Mouse (Mus musculus): Measurements from ENCODE around the gene Esam. TPM values are rescaled to one million over a fixed set of nuclear protein-coding genes. Genes with fewer than 3 reads are reported as not detected.

Gene Esam
- polyA plus RNA-seq, 1 experiment from 2014 or later: 68.5 TPM

GRCm38 (mm10) chr9:37539170-37540025 lies 11.5 kb downstream of the Esam start, which contains the start of gene Vsig2:
Gene Vsig2 (plus strand): TSS chr9:37539255.
- Histone ChIP-seq H3K4me2 (ENCODE audit: low read length) (no peak within 1 kb of the TSS), H3K4me3 (replicated peaks; ENCODE audit: low read depth, low read length) (no peak within 1 kb of the TSS), H3K9me3 (replicated peaks; ENCODE audit: low read length) (no peaks in the 10 kb centered on the region), H3K27me3 (ENCODE audit: insufficient read depth, low read length) (no peaks in the 10 kb centered on the region), H3K9ac (ENCODE audit: low read depth, low read length) (no peak within 1 kb of the TSS), H3K27ac (no peak within 1 kb of the TSS), H3K4me1 (replicated peaks; ENCODE audit: insufficient read depth, low read length) (peaks cover 8% of the 10 kb centered on the region), H3K36me3 (ENCODE audit: insufficient read depth, low read length) (no peaks in the 10 kb centered on the region)
- 53% methylated on average over 23 of the region's 23 CpGs for WGBS
- no peak for ATAC-seq (replicated peaks; ENCODE audit: low FRiP score, low read depth)
- TF ChIP-seq CTCF (IDR thresholded peaks at IDR 0.05; ENCODE audit: low read depth): no peak
- no peak for DNase-seq (ENCODE audit: low spot score)

- Histone ChIP-seq H3K9me3 (replicated peaks; ENCODE audit: low read length) (no peaks in the 10 kb centered on the region), H3K36me3 (ENCODE audit: insufficient read depth, low read length) (no peaks in the 10 kb centered on the region), H3K27me3 (ENCODE audit: insufficient read depth, low read length) (no peaks in the 10 kb centered on the region), H3K27ac (no peak overlapping the region), H3K4me3 (replicated peaks; ENCODE audit: low read depth, low read length) (no peak overlapping the region), H3K9ac (ENCODE audit: low read depth, low read length) (no peak overlapping the region), H3K4me2 (ENCODE audit: low read length) (no peak overlapping the region), H3K4me1 (replicated peaks; ENCODE audit: insufficient read depth, low read length) (peaks cover 13% of the 10 kb centered on the region)
- 90% methylated on average over 4 of the region's 4 CpGs for WGBS
- no peak for TF ChIP-seq CTCF (IDR thresholded peaks at IDR 0.05; ENCODE audit: low read depth)
- ATAC-seq (replicated peaks; ENCODE audit: low FRiP score, low read depth) (no peak), DNase-seq (ENCODE audit: low spot score) (no peak)
These were observed 12.3 kb downstream of the Esam start for GRCm38 (mm10) chr9:37540226-37540625.

GRCm38 (mm10) chr9:37540701-37541575 lies 13.1 kb downstream of the Esam start:
- DNase-seq (ENCODE audit: low spot score) (no peak), ATAC-seq (replicated peaks; ENCODE audit: low FRiP score, low read depth) (no peak)
- Histone ChIP-seq H3K9me3 (replicated peaks; ENCODE audit: low read length) (no peaks in the 10 kb centered on the region), H3K27ac (0 out of 2 replicates have a peak overlapping the region, but pooled peaks have one; percentile 19), H3K9ac (ENCODE audit: low read depth, low read length) (no peak overlapping the region), H3K36me3 (ENCODE audit: insufficient read depth, low read length) (no peaks in the 10 kb centered on the region), H3K27me3 (ENCODE audit: insufficient read depth, low read length) (peaks cover 4% of the 10 kb centered on the region; the same call in 1 of the 2 replicates), H3K4me1 (replicated peaks; ENCODE audit: insufficient read depth, low read length) (peaks cover 16% of the 10 kb centered on the region), H3K4me3 (replicated peaks; ENCODE audit: low read depth, low read length) (no peak overlapping the region), H3K4me2 (ENCODE audit: low read length) (no peak overlapping the region)
- TF ChIP-seq CTCF (IDR thresholded peaks at IDR 0.05; ENCODE audit: low read depth): no peak
- 70% methylated on average over 6 of the region's 6 CpGs for WGBS

- no peak for DNase-seq (ENCODE audit: low spot score)
- Histone ChIP-seq H3K9me3 (replicated peaks; ENCODE audit: low read length) (no peaks in the 10 kb centered on the region), H3K4me1 (replicated peaks; ENCODE audit: insufficient read depth, low read length) (peaks cover 16% of the 10 kb centered on the region), H3K4me3 (replicated peaks; ENCODE audit: low read depth, low read length) (no peak overlapping the region), H3K36me3 (ENCODE audit: insufficient read depth, low read length) (no peaks in the 10 kb centered on the region), H3K27me3 (ENCODE audit: insufficient read depth, low read length) (peaks cover 10% of the 10 kb centered on the region; the same call in 1 of the 2 replicates), H3K27ac (no peak overlapping the region), H3K9ac (ENCODE audit: low read depth, low read length) (no peak overlapping the region), H3K4me2 (ENCODE audit: low read length) (no peak overlapping the region)
- WGBS: 61% methylated on average over 7 of the region's 7 CpGs
- no peak for TF ChIP-seq CTCF (IDR thresholded peaks at IDR 0.05; ENCODE audit: low read depth)
- no peak for ATAC-seq (replicated peaks; ENCODE audit: low FRiP score, low read depth)
These were observed 14.2 kb downstream of the Esam start for GRCm38 (mm10) chr9:37541851-37542642.

GRCm38 (mm10) chr9:37543869-37544440 lies 16.1 kb downstream of the Esam start:
- Histone ChIP-seq H3K36me3 (ENCODE audit: insufficient read depth, low read length) (no peaks in the 10 kb centered on the region), H3K9ac (ENCODE audit: low read depth, low read length) (peak overlapping the region; percentile 35; the same call in 1 of the 2 replicates), H3K4me3 (replicated peaks; ENCODE audit: low read depth, low read length) (peak overlapping the region; percentile 40), H3K4me1 (replicated peaks; ENCODE audit: insufficient read depth, low read length) (peaks cover 16% of the 10 kb centered on the region), H3K9me3 (replicated peaks; ENCODE audit: low read length) (no peaks in the 10 kb centered on the region), H3K27me3 (ENCODE audit: insufficient read depth, low read length) (peaks cover 10% of the 10 kb centered on the region), H3K4me2 (ENCODE audit: low read length) (peak overlapping the region; percentile 76), H3K27ac (no peak overlapping the region)
- WGBS: 28% methylated on average over 12 of the region's 12 CpGs
- no peak for DNase-seq (ENCODE audit: low spot score)
- TF ChIP-seq CTCF (IDR thresholded peaks at IDR 0.05; ENCODE audit: low read depth): no peak
- ATAC-seq (replicated peaks; ENCODE audit: low FRiP score, low read depth): no peak

Measured in kidney, postnatal 0 days (tissue).